Mouse (Mus musculus) G1E (cell line): ENCODE data around the gene Krtap5-3.

Experiments
- CTCF ChIP-seq: IDR thresholded peaks from 2 replicates; pipeline ENCODE4 v1.5.1; 2012; ENCODE audit warnings: low read depth, low read length, inconsistent platforms, mixed read lengths
- GATA1 ChIP-seq: IDR thresholded peaks from 2 replicates; pipeline ENCODE4 v1.6.1; 2012; ENCODE audit warnings: borderline replicate concordance, low read length, inconsistent platforms, mixed read lengths

- TF ChIP-seq CTCF: no peak
- no peak for TF ChIP-seq GATA1
Measured at GRCm38 (mm10) chr7:142240978-142241377, 39.8 kb downstream of the Krtap5-3 start, which contains the start of gene Gm40460.
